Mouse (Mus musculus) hindbrain, embryonic 14.5 days (tissue): ENCODE data around the gene Ralgds. TPM values are rescaled to one million over a fixed set of nuclear protein-coding genes. Genes with fewer than 3 reads are reported as not detected.

ENCODE experiments used
- ATAC-seq: fragments of 200-750 bp; cut with Nextera tagmentation; 2 replicates; pipeline ENCODE4 v1.8.0; 2017; ENCODE audit warnings: moderate number of reproducible peaks, mild to moderate bottlenecking, moderate TSS enrichment, moderate library complexity; ENCODE audit not compliant: low FRiP score
- DNase-seq: peaks from one replicate; pipeline ENCODE4 v3.0.0-alpha.2; 2015; ENCODE audit warnings: low spot score
- H3K27ac ChIP-seq: fragments of 300-500 bp; sonication (generic); 2 replicates; pipeline ENCODE4 v1.5.1; 2014; ENCODE audit warnings: mild to moderate bottlenecking, moderate library complexity
- H3K27me3 ChIP-seq: fragments of 300-500 bp; sonication (generic); 2 replicates; pipeline ENCODE4 v1.6.1; 2014; ENCODE audit warnings: mild to moderate bottlenecking, low read length, mixed read lengths; ENCODE audit not compliant: control insufficient read depth, insufficient read depth
- H3K36me3 ChIP-seq: fragments of 300-500 bp; sonication (generic); replicated peaks from 2 replicates; pipeline ENCODE4 v1.6.1; 2014; ENCODE audit not compliant: control insufficient read depth, insufficient read depth
- H3K4me1 ChIP-seq: fragments of 300-500 bp; sonication (generic); replicated peaks from 2 replicates; pipeline ENCODE4 v1.6.1; 2014; ENCODE audit warnings: antibody characterized with exemption, low read length, mixed read lengths; ENCODE audit not compliant: control insufficient read depth, insufficient read depth
- H3K4me2 ChIP-seq: fragments of 300-500 bp; sonication (generic); replicated peaks from 2 replicates; pipeline ENCODE4 v1.6.1; 2014; ENCODE audit warnings: mild to moderate bottlenecking, moderate library complexity
- H3K4me3 ChIP-seq: fragments of 300-500 bp; sonication (generic); replicated peaks from 2 replicates; pipeline ENCODE4 v1.5.1; 2014; ENCODE audit warnings: mild to moderate bottlenecking, low read length
- H3K9ac ChIP-seq: fragments of 300-500 bp; sonication (generic); 2 replicates; pipeline ENCODE4 v1.6.1; 2014
- H3K9me3 ChIP-seq: fragments of 300-500 bp; sonication (generic); 2 replicates; pipeline ENCODE4 v1.6.1; 2016; ENCODE audit warnings: low read length; ENCODE audit not compliant: control insufficient read depth
- WGBS: fragments of 180-500 bp; shearing (Covaris S2); extraction: QIAGEN DNeasy Blood & Tissue Kit; methylation state at CpG from one replicate; pipeline ENCODE4 v1.1.7; 2014; 5-methylcytosine and 5-hydroxymethylcytosine counted together
- polyA plus RNA-seq: library from polyadenylated mRNA; unstranded; fragments of >200 nt; fragmentation: Nextera tagmentation; extraction: Ambion mirVana; gene quantifications from 2 replicates; pipeline ENCODE4 v1.2.1, GENCODE M21; 2014

The Ralgds gene
- polyA plus RNA-seq, 1 experiment from 2014 or later, result 92.9 TPM

DNA sequence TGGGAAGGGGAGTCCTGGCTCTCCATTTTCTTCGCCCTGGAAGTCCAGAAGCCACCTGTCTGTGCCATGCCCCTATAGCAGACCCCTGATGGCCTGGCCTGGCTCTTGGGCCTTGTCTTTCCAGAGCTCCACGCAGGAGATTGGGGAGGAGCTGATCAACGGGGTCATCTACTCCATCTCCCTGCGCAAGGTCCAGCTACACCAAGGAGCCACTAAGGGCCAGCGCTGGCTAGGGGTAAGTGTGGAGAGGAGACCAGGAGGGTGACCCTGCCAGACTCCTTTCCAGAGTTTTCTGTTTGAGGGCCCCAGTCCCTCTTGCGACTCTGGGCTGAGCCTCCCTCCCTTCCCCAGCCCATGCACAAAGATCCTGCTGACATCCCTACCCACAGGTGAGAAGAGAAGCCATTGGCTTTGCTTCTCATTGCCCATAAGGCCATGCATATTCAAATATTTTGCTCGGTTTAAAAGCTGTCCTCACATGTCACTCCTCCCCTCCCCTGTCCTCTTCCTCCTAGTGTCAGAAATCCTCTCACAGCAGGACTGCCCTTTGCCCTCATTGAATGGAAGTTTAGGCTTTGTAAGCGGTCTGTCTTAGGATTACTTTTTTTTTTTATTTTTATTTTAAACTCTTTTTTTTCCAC is 27.8 kb downstream of the Ralgds start:
- Histone ChIP-seq H3K9me3 (no peaks in the 10 kb centered on the region), H3K27me3 (no peaks in the 10 kb centered on the region), H3K4me3 (no peak overlapping the region), H3K4me2 (no peak overlapping the region), H3K27ac (no peak overlapping the region), H3K9ac (no peak overlapping the region), H3K4me1 (peaks cover 45% of the 10 kb centered on the region), H3K36me3 (peaks cover 52% of the 10 kb centered on the region)
- no peak for DNase-seq
- 77% methylated on average over 8 of the region's 8 CpGs for WGBS
- no peak for ATAC-seq

DNA sequence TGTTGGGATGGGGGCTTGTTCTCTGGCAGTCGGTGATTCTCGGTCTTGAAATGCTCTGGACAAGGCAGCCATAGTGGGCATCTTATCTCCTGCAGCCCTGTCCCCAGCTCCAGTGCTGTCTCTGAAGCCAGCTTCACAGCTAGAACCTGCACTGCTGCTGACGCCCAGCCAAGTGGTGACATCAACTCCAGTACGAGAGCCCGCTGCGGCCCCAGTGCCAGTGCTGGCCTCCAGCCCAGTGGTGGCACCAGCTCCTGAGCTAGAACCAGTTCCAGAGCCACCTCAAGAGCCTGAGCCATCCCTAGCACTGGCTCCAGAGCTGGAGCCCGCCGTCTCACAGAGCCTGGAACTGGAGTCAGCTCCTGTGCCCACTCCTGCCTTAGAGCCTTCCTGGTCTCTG is 31.0 kb downstream of the Ralgds start:
- Histone ChIP-seq H3K27me3 (no peaks in the 10 kb centered on the region), H3K27ac (no peak overlapping the region), H3K36me3 (peaks cover 82% of the 10 kb centered on the region), H3K4me3 (no peak overlapping the region), H3K4me1 (peaks cover 15% of the 10 kb centered on the region), H3K9me3 (no peaks in the 10 kb centered on the region), H3K9ac (no peak overlapping the region), H3K4me2 (no peak overlapping the region)
- DNase-seq (no peak), ATAC-seq (no peak)
- WGBS, result 86% methylated on average over 8 of the region's 8 CpGs

DNA sequence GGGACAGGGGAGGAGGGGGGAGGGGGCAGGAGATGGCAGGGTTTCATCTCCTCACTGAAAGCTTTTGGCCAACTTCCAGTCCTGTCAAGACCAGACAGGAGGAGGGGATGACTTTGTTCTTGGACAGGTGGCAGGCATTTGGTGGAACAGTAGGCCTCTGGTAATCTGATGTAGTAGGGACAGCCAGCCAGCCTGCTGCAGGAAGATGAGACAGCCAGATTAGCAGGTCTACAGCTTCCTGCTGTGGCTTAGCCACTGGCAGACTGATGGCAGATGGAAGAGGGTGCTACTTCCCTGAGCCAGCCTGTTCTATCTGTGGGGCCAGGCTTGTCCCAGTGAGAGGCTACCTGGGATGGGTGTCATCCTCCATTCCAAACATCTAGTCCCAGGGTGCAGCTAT is 33.1 kb downstream of the Ralgds start:
- peaks cover 98% of the 10 kb centered on the region for H3K36me3 ChIP-seq

DNA sequence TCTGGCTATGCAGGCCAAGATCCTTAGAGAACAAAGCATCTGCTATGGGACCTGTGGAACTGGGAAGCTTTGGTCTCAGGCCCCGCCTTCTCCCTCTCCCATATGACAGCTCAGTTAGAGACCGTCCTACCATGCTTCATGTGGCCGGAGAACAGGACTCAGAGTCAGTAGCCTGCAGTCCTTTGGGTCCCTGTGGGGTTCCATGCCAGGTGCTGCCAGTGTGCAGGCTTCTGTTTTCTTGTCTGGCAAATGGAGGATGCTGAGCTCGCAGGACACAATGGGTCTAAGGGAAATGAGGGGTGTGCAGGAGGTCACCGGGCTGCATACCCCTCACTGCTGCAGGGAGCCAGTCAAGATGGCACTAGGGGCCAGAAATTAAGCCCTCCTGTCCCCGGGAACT is 33.6 kb downstream of the Ralgds start:
- WGBS, result 73% methylated on average over 6 of the region's 6 CpGs
- H3K9ac ChIP-seq, result no peak overlapping the region
- no peak overlapping the region for H3K27ac ChIP-seq

More for the DNA sequence above, 33.1 kb downstream of the Ralgds start:
- Histone ChIP-seq H3K27me3 (no peaks in the 10 kb centered on the region), H3K4me3 (no peak overlapping the region), H3K4me1 (no peaks in the 10 kb centered on the region), H3K4me2 (no peak overlapping the region), H3K9me3 (no peaks in the 10 kb centered on the region), H3K9ac (no peak overlapping the region), H3K27ac (peak overlapping the region; percentile 38; the same call in 1 of the 2 replicates)
- DNase-seq (no peak), ATAC-seq (no peak)

DNA sequence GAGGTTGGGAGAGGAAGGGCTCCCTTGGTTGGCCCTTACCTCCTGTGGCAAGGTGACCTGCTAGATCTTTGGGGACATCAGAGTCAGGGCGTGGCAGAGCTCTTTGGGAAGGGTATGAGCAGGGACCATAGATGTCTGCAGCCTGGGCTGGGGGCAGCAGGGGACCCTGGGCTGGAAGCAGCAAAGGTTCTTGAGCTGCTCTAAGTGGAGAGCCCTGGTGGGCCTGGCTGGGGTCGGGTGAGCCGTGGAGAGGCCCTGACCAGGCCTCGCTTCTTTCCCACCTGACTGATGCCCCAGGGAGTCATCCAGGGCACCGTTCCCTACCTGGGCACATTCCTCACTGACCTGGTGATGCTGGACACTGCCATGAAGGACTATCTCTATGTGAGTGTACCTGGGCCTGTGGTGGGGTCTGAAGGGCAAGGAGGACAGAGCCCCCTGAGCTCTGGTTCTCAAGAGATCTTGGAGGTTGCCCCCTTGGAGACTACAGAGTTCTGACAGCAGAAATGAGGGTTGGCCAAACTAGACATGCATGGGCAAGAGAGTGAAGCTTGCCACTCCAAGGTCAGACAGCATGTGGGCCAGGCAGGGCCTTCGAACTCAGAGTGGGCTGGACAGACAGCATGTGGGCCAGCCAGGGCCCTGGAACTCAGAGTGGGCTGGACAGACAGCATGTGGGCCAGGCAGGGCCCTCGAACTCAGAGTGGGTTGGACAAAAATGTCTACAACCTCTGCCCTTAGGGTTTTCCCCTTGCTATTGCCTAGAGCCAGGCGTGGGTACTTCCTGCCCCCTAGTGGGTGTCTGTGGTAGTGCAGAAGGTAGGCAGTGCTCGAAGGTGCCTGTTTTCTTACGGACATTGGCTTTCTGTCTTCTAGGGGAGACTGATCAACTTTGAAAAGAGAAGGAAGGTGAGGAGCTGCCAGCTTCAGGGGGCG is 34.6 kb downstream of the Ralgds start:
- ATAC-seq, result peak; percentile 24; the same call in 1 of the 2 replicates
- Histone ChIP-seq H3K4me3 (no peak overlapping the region), H3K27me3 (no peaks in the 10 kb centered on the region), H3K27ac (no peak overlapping the region), H3K9ac (no peak overlapping the region), H3K4me1 (no peaks in the 10 kb centered on the region), H3K4me2 (no peak overlapping the region), H3K36me3 (peaks cover 98% of the 10 kb centered on the region), H3K9me3 (no peaks in the 10 kb centered on the region)
- DNase-seq, result peak; percentile 89
- WGBS, result 54% methylated on average over 11 of the region's 11 CpGs

More for the DNA sequence above, 33.6 kb downstream of the Ralgds start:
- no peak overlapping the region for H3K4me3 ChIP-seq
- H3K4me1 ChIP-seq, result no peaks in the 10 kb centered on the region
- peaks cover 98% of the 10 kb centered on the region for H3K36me3 ChIP-seq
- H3K4me2 ChIP-seq, result no peak overlapping the region
- H3K9me3 ChIP-seq, result no peaks in the 10 kb centered on the region
- no peaks in the 10 kb centered on the region for H3K27me3 ChIP-seq
- DNase-seq (no peak), ATAC-seq (no peak)

DNA sequence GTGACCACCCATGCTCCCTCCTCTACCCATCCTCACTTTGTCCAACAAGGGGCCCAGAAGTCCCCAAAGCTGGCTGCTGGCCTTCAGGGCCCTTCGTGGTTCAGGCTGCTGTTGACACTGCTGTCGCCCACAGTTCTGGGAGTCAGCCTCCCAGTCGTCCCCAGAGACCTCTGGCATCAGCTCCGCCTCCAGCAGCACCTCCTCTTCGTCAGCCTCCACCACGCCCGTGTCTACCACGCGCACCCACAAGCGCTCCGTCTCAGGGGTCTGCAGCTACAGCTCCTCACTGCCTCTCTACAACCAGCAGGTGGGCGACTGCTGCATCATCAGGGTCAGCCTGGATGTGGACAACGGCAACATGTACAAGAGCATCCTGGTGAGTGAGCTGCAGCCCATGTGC is 36.2 kb downstream of the Ralgds start:
- Histone ChIP-seq H3K4me2 (no peak overlapping the region), H3K9ac (no peak overlapping the region), H3K9me3 (no peaks in the 10 kb centered on the region), H3K27me3 (no peaks in the 10 kb centered on the region), H3K4me3 (no peak overlapping the region), H3K27ac (no peak overlapping the region), H3K4me1 (no peaks in the 10 kb centered on the region), H3K36me3 (peaks cover 98% of the 10 kb centered on the region)
- DNase-seq (no peak), ATAC-seq (no peak)
- 90% methylated on average over 13 of the region's 13 CpGs for WGBS

DNA sequence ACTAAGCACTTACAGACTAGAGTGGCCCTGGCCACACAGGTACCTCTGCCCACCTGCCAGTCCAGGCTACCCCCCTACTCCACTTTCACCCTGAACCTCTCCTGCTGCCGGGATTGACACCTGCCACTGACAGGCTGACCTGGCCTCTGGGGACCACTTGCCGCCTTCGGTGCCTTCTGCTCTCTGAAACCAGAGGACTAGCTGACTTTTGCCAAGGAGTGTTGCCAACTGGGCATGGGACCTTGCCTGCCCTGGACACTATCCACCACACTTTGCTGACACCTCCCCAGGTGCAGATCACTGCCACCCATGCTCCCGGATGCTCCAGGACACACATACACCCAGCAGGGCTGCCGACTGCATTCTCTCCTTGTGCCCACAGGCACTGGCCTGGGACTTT is 39.4 kb downstream of the Ralgds start:
- 93% methylated on average over 5 of the region's 5 CpGs for WGBS
- no peak overlapping the region for H3K4me3 ChIP-seq
- peaks cover 78% of the 10 kb centered on the region for H3K36me3 ChIP-seq
- no peaks in the 10 kb centered on the region for H3K4me1 ChIP-seq
- H3K9ac ChIP-seq, result no peak overlapping the region
- no peaks in the 10 kb centered on the region for H3K27me3 ChIP-seq
- H3K9me3 ChIP-seq, result no peaks in the 10 kb centered on the region
- ATAC-seq, result no peak
- no peak overlapping the region for H3K4me2 ChIP-seq
- H3K27ac ChIP-seq, result no peak overlapping the region
- no peak for DNase-seq

DNA sequence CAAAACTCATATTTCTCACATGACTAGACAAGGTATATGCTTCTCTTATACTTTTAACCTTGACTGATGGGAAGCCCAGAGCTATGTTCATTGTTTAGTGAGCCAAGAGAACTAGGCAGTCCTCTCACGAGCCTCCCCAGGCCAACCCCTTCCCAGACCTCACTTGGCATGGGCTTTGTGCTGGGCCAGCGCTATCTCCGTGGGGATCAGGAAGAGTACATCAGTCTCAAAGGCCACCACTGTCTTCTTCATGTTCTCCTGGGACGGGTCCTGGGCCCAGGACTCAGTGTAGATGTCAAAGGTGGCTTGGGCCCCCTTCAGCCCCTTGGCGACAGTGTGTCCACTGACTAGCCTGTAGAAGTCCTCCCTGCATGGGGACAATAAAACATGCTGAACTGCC is 44.5 kb downstream of the Ralgds start:
- H3K4me2 ChIP-seq, result no peak overlapping the region
- DNase-seq (no peak), ATAC-seq (no peak)
- H3K9me3 ChIP-seq, result no peaks in the 10 kb centered on the region
- H3K9ac ChIP-seq, result no peak overlapping the region
- no peak overlapping the region for H3K27ac ChIP-seq
- no peaks in the 10 kb centered on the region for H3K27me3 ChIP-seq
- H3K4me3 ChIP-seq, result no peak overlapping the region
- H3K4me1 ChIP-seq, result no peaks in the 10 kb centered on the region
- peaks cover 29% of the 10 kb centered on the region for H3K36me3 ChIP-seq
- 82% methylated on average over 5 of the region's 5 CpGs for WGBS

DNA sequence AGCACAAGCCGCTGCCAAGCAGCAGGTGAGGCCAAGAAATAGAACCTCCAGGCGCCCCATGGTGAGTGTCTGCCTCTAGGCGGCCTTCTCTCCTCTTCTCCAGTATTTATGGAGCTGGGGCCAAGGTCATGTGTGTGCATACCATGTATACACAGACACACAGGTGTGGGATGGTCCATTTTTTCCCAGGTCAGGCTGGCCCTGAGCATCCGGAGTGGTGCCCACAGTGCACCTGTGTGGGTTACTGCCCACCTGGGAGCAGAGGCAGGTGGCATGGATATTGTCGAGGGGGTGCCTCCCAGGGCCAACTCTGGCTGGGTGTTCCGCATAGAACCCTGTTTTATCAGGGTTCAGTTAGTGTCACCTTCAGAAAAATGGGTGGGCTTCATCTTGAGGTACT is 50.4 kb downstream of the Ralgds start, which contains the start of gene Cel:
Cel (minus strand) TSS at position 101 of the 400 bp plus-strand sequence.
- Histone ChIP-seq H3K9ac (no peak within 1 kb of the TSS), H3K27ac (no peak within 1 kb of the TSS), H3K27me3 (no peaks in the 10 kb centered on the region), H3K4me1 (no peaks in the 10 kb centered on the region), H3K4me3 (no peak within 1 kb of the TSS), H3K9me3 (no peaks in the 10 kb centered on the region), H3K4me2 (no peak within 1 kb of the TSS), H3K36me3 (peaks cover 34% of the 10 kb centered on the region)
- 72% methylated on average over 6 of the region's 6 CpGs for WGBS
- ATAC-seq, result no peak
- DNase-seq, result no peak
